Mouse (Mus musculus) midbrain, embryonic 12.5 days (tissue): Measurements from ENCODE around the gene Pvrig. TPM values are rescaled to one million over a fixed set of nuclear protein-coding genes. Genes with fewer than 3 reads are reported as not detected.
"Not testable (repeated sequence)": the region's sequence is repeated elsewhere in the genome, so short reads cannot be mapped to it uniquely, and the experiment has no call there.

ENCODE experiments used
- ATAC-seq: fragments of 200-750 bp; cut with Nextera tagmentation; 2 replicates; pipeline ENCODE4 v1.8.0; 2017; ENCODE audit warnings: low read depth, moderate TSS enrichment, moderate library complexity; ENCODE audit not compliant: low FRiP score
- H3K27ac ChIP-seq: fragments of 300-500 bp; sonication (generic); replicated peaks from 2 replicates; pipeline ENCODE4 v1.5.1; 2016; ENCODE audit warnings: mild to moderate bottlenecking
- H3K27me3 ChIP-seq: fragments of 300-500 bp; sonication (generic); 2 replicates; pipeline ENCODE4 v1.6.1; 2016; ENCODE audit warnings: mild to moderate bottlenecking
- H3K36me3 ChIP-seq: fragments of 300-500 bp; sonication (generic); 2 replicates; pipeline ENCODE4 v1.6.1; 2016
- H3K4me1 ChIP-seq: fragments of 300-500 bp; sonication (generic); 2 replicates; pipeline ENCODE4 v1.6.1; 2016
- H3K4me2 ChIP-seq: fragments of 300-500 bp; sonication (generic); replicated peaks from 2 replicates; pipeline ENCODE4 v1.6.1; 2016; ENCODE audit warnings: mild to moderate bottlenecking, moderate library complexity
- H3K4me3 ChIP-seq: fragments of 300-500 bp; sonication (generic); 2 replicates; pipeline ENCODE4 v1.5.1; 2016; ENCODE audit warnings: mild to moderate bottlenecking
- H3K9ac ChIP-seq: fragments of 300-500 bp; sonication (generic); replicated peaks from 2 replicates; pipeline ENCODE4 v1.6.1; 2016; ENCODE audit warnings: mild to moderate bottlenecking, moderate library complexity
- H3K9me3 ChIP-seq: fragments of 300-500 bp; sonication (generic); 2 replicates; pipeline ENCODE4 v1.6.1; 2016; ENCODE audit warnings: mild to moderate bottlenecking
- WGBS: fragments of 180-500 bp; shearing (Covaris S2); methylation state at CpG from one replicate; pipeline ENCODE4 v1.1.7; 2016; 5-methylcytosine and 5-hydroxymethylcytosine counted together
- polyA plus RNA-seq: library from polyadenylated mRNA; unstranded; fragments of >200 nt; fragmentation: Nextera tagmentation; extraction: Ambion mirVana; gene quantifications from 2 replicates; pipeline ENCODE4 v1.2.1, GENCODE M21; 2016

Gene Pvrig
- not detected in 2 replicates for polyA plus RNA-seq

- Histone ChIP-seq H3K4me2 (no peak within 1 kb of the TSS), H3K36me3 (no peaks in the 10 kb centered on the region), H3K27me3 (no peaks in the 10 kb centered on the region), H3K4me1 (no peaks in the 10 kb centered on the region), H3K9me3 (no peaks in the 10 kb centered on the region), H3K9ac (no peak within 1 kb of the TSS), H3K4me3 (no peak within 1 kb of the TSS), H3K27ac (no peak within 1 kb of the TSS)
- no peak for ATAC-seq
- 91% methylated on average over 2 of the region's 2 CpGs for WGBS
These were observed at the start of gene Pvrig for GRCm38 (mm10) chr5:138341661-138342060. TSS of gene Pvrig (plus strand) at chr5:138341961.

- ATAC-seq, result no peak
- no peaks in the 10 kb centered on the region for H3K4me1 ChIP-seq
- H3K9me3 ChIP-seq, result no peaks in the 10 kb centered on the region
- no peaks in the 10 kb centered on the region for H3K27me3 ChIP-seq
- H3K27ac ChIP-seq, result no peak overlapping the region
- H3K9ac ChIP-seq, result no peak overlapping the region
- H3K4me3 ChIP-seq, result no peak overlapping the region
- no peaks in the 10 kb centered on the region for H3K36me3 ChIP-seq
- no peak overlapping the region for H3K4me2 ChIP-seq
These were observed 47.6 kb upstream of the Pvrig start for GRCm38 (mm10) chr5:138294158-138294557.

- Histone ChIP-seq H3K27me3 (no peaks in the 10 kb centered on the region), H3K9ac (no peak overlapping the region), H3K4me1 (no peaks in the 10 kb centered on the region), H3K4me3 (no peak overlapping the region), H3K4me2 (no peak overlapping the region), H3K36me3 (no peaks in the 10 kb centered on the region), H3K27ac (no peak overlapping the region), H3K9me3 (no peaks in the 10 kb centered on the region)
- WGBS, result 80% methylated on average over 2 of the region's 2 CpGs
- no peak for ATAC-seq
These were observed 42.1 kb upstream of the Pvrig start for GRCm38 (mm10) chr5:138299613-138300012.

GRCm38 (mm10) chr5:138312795-138313194, 29.0 kb upstream of the Pvrig start:
- WGBS, result 90% methylated on average over 3 of the region's 3 CpGs
- H3K4me2 ChIP-seq, result no peak overlapping the region
- H3K4me1 ChIP-seq, result no peaks in the 10 kb centered on the region
- no peaks in the 10 kb centered on the region for H3K27me3 ChIP-seq
- no peaks in the 10 kb centered on the region for H3K9me3 ChIP-seq
- no peak overlapping the region for H3K4me3 ChIP-seq
- H3K27ac ChIP-seq, result no peak overlapping the region
- no peak for ATAC-seq
- H3K9ac ChIP-seq, result no peak overlapping the region
- no peaks in the 10 kb centered on the region for H3K36me3 ChIP-seq

- Histone ChIP-seq H3K4me3 (no peak overlapping the region), H3K4me1 (no peaks in the 10 kb centered on the region), H3K36me3 (no peaks in the 10 kb centered on the region), H3K27ac (no peak overlapping the region), H3K27me3 (no peaks in the 10 kb centered on the region), H3K9ac (no peak overlapping the region), H3K9me3 (no peaks in the 10 kb centered on the region), H3K4me2 (no peak overlapping the region)
- 93% methylated on average over 3 of the region's 3 CpGs for WGBS
- no peak for ATAC-seq
These were observed 1.5 kb downstream of the Pvrig start for GRCm38 (mm10) chr5:138343216-138343615.

GRCm38 (mm10) chr5:138363208-138363607, 21.4 kb downstream of the Pvrig start:
- H3K27me3 ChIP-seq, H3K27ac ChIP-seq, H3K36me3 ChIP-seq, H3K4me1 ChIP-seq, H3K9me3 ChIP-seq, ATAC-seq, H3K4me2 ChIP-seq, H3K9ac ChIP-seq, H3K4me3 ChIP-seq: not testable (repeated sequence)
- WGBS, result 93% methylated on average over 6 of the region's 7 CpGs

- not testable (repeated sequence) for H3K36me3 ChIP-seq, H3K9me3 ChIP-seq, H3K9ac ChIP-seq, ATAC-seq, H3K27me3 ChIP-seq, H3K4me3 ChIP-seq, H3K4me2 ChIP-seq, H3K4me1 ChIP-seq, H3K27ac ChIP-seq
- WGBS, result 91% methylated on average over 10 of the region's 10 CpGs
These were observed 23.6 kb downstream of the Pvrig start for GRCm38 (mm10) chr5:138365347-138365746.

Other genes with a start within 250 kb of the Pvrig start
- 109 TPM in 2 replicates for gene Zscan21, start 225.1 kb upstream of the Pvrig start, polyA plus RNA-seq
- 46.3 and 47.0 TPM in 2 replicates for gene Zfp113, start 186.2 kb upstream of the Pvrig start, polyA plus RNA-seq
- 280 and 295 TPM in 2 replicates for gene Cops6, start 180.9 kb upstream of the Pvrig start, polyA plus RNA-seq
- 27.9 and 28.2 TPM in 2 replicates for gene Ap4m1, start 170.0 kb upstream of the Pvrig start, polyA plus RNA-seq
- 250 and 269 TPM in 2 replicates for gene Mcm7, start 169.5 kb upstream of the Pvrig start, polyA plus RNA-seq
- gene Taf6, start 154.5 kb upstream of the Pvrig start, polyA plus RNA-seq, result 121 and 129 TPM in 2 replicates
- 43.9 and 47.7 TPM in 2 replicates for gene Cnpy4, start 154.5 kb upstream of the Pvrig start, polyA plus RNA-seq
- 11.6 and 12.2 TPM in 2 replicates for gene Mblac1, start 147.6 kb upstream of the Pvrig start, polyA plus RNA-seq
- gene Nxpe5, start 116.1 kb upstream of the Pvrig start, polyA plus RNA-seq, result not detected in 2 replicates
- 51.2 and 57.8 TPM in 2 replicates for gene Lamtor4, start 86.5 kb upstream of the Pvrig start, polyA plus RNA-seq
- gene BC037034, start 77.9 kb upstream of the Pvrig start, polyA plus RNA-seq, result 18.8 and 20.3 TPM in 2 replicates
- 4.6 and 5.2 TPM in 2 replicates for gene Gal3st4, start 69.1 kb upstream of the Pvrig start, polyA plus RNA-seq
- gene Gm43720, start 62.0 kb upstream of the Pvrig start, polyA plus RNA-seq, result 0.13 TPM in 1 of 2 replicates, not detected in the other
- gene Gpc2, start 62.0 kb upstream of the Pvrig start, polyA plus RNA-seq, result 152 and 160 TPM in 2 replicates
- 4.0 and 5.5 TPM in 2 replicates for gene Stag3, start 61.7 kb upstream of the Pvrig start, polyA plus RNA-seq
- gene Zfp157, start 99.5 kb downstream of the Pvrig start, polyA plus RNA-seq, result 64.4 and 70.5 TPM in 2 replicates
- not detected in 2 replicates for gene 1700123K08Rik, start 222.8 kb downstream of the Pvrig start, polyA plus RNA-seq